Mouse (Mus musculus) common myeloid progenitor, adult 5-6 weeks (primary cell): ENCODE data around the gene Fubp1. TPM values are rescaled to one million over a fixed set of nuclear protein-coding genes. Genes with fewer than 3 reads are reported as not detected.
"Not testable (repeated sequence)": the region's sequence is repeated elsewhere in the genome, so short reads cannot be mapped to it uniquely, and the experiment has no call there.

Experiments
- ATAC-seq: replicated peaks from 2 replicates; pipeline ENCODE4 v1.8.0; 2016; ENCODE audit warnings: low read depth, mild to moderate bottlenecking, moderate TSS enrichment, inconsistent platforms; ENCODE audit not compliant: poor library complexity, severe bottlenecking
- total RNA-seq: library from RNA; stranded (forward); fragments of 200-1000, 187-1606 nt; gene quantifications from 2 replicates; pipeline ENCODE4 v1.2.3, GENCODE M21; 2017

The Fubp1 gene
- total RNA-seq, 1 experiment from 2014 or later = 244 TPM

DNA sequence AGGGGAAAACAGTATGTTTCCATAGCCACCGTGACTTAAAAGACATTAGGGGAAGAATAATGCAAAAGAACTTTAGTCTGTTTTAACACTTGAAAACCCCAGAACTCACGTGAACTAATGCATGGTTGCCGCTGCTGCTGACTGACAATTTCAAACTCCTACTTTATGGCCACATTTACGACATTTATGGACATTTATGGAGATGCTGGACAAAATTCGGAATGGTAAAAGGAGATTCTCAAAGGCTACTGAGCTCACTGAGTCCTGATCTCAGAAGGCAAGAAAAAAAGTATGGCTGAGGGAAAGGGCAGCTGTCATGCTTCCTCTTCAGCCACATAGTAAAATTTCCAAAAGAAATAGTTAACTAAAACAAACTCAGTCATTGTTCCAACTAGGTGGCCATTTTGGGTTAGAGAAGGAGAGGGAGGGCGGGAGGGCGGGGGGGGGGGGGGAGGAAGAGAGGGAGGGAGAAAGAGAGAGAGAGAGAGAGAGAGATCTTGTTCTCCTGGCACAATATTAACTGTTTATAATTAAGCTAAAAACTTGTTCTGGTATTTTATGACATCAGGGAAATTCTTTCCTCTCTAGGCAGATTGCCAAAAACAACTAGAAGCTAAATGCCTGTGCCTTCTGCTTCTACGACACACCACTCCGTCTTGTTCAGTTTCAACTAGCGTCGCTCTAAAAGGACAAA, 17.8 kb upstream of the Fubp1 start:
- ATAC-seq = peak; percentile 15; the same call in 1 of the 2 replicates

DNA sequence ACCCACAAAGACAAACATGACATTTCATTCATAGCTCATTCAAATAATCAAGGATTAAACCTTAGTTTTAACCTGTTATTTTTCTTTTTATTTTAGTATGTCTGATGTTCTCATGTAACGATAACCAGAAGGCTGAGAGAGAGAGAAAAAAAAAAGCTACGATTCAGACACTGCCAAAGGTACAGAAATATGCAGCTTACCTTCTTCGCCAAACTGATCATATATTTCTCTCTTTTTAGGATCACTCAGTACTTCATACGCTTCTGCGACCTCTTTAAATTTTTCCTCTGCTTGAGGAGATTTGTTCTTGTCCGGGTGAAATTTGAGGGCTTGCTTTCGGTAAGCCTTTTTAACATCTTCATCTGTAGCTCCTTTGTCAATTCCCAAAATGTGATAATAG, 17.0 kb upstream of the Fubp1 start:
- ATAC-seq = 0 out of 2 replicates have a peak, but pooled peaks have one; percentile 0

DNA sequence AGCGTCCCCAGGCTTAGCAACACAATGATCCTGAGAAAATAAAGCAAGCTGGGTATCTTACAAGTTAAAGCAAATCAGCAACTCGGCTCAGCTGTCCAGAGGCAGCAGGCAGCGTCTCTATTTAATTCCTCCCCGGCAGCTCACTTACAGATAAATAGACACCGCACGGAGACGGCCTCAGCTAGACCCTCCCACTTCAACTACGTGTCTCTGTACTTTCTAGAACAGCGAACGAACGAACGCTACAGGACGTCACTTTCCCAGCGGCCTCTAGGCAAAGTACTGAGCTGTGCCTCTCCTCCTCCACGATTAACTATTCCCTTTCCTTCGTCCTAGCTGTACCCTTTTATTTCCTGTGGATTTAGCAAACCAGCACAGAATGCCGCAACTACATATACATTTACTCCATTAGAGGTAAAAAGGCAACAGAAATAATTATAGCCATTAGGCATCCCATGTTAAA, 16.6 kb upstream of the Fubp1 start:
- peak; percentile 87 for ATAC-seq

DNA sequence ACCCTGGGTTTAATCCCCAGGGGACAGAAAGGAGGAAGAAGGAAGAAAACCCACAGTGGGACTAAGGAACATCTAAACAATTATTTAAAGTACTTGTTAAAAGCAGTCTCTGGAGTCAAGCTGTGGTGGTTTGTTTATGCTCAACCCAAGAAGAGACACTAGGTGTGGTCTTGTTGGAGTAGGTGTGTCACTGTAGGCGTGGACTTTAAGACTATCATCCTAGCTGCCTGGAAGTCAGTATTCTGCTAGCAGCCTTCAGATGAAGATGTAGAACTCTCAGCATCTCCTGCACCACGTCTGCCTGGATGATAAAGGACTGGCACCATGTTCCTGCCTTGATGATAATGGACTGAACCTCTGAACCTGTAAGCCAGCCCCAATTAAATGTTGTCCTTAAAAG, 13.0 kb upstream of the Fubp1 start:
- not testable (repeated sequence) for ATAC-seq

DNA sequence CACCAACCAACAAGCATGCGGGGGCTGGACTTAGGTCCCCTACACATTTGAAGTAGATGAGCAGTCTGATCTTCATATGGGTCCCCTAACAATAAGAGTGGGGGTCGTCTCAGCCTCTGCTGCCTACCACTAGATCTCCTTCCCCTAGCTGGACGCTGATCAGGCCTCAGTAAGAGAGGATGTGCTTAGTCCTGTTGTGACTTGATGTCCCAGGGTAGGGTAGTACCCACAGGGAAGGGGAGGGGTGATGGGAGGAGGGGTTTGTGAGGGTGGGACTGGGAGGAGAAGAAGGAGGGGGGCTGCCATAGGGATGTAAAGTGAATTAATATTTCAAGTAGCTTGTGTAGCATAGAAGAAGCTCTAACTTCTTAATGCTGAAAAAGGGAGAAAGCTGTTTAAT, 11.1 kb upstream of the Fubp1 start:
- ATAC-seq = no peak

DNA sequence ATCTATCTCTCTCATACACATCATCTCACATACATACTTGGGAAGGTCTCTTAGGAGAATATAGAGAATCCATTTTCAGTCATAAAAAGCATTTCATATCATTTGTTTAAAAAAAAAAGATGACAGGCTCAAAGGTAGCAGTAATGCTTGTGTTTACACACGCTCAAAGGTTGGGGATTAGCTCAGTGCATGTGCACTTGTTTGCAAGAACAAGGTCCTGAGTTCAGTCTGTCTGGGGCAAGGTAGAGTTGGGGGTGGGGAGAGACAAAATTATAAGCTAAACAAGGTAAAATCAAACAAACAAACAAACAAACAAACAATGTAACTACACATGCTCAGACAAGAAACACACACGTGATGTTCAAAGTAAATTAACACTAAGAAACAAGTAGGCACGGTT, 9.0 kb upstream of the Fubp1 start:
- ATAC-seq = no peak

DNA sequence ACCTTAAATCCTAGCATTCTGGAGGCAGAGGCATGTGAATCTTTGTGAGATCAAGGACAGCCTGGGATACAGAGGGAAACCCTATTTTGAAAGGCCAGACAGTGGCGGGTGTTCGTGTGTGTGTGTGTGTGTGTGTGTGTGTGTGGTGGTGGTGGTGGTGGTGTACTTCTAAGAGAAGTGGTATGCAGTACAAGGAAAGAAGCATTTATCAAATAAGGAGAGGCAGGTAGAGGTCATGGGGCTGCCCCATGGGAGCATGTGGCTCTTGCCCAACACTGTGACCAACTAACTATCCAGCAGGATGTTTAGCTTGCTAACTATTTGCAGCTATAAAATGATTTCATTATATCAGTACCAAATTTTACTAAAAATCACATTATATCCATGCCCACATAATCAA, 8.6 kb upstream of the Fubp1 start:
- no peak for ATAC-seq

DNA sequence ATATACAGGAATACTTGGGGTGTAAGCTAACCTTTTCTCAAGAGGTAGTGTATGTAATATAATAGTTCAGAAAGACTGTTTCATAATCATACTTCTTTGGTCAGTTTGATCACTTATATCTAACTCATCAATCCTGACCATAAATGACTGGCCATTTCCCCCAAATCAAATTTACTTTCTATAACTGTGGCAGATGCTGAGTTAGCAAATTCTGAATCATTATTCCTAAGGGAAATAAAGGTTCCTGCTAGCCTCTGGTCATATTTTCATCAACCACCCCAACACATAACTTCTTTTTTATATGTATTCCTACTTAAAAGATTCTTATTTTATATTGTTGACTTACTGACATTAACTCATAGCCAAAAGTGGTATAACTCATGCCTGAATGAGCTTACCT, 7.3 kb upstream of the Fubp1 start:
- no peak for ATAC-seq

DNA sequence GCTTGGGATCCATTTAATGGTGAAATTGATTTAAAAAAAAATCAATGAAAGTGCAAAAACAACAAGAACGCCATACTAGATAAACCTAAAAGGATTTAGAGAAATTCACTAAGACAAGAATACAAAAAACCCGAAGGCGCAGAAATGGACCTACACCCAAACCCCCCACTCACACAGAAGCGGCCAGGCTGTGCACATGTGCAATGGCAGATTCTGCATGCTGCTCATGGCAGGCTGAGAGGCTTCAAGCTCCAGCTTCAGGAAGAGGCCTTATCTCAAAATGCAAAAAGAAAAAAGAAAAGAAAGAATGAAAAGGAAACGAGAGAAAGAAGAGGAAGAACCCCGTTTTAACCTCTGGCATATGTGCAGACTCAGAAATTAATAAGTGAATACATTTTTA, 6.8 kb upstream of the Fubp1 start:
- ATAC-seq = no peak

DNA sequence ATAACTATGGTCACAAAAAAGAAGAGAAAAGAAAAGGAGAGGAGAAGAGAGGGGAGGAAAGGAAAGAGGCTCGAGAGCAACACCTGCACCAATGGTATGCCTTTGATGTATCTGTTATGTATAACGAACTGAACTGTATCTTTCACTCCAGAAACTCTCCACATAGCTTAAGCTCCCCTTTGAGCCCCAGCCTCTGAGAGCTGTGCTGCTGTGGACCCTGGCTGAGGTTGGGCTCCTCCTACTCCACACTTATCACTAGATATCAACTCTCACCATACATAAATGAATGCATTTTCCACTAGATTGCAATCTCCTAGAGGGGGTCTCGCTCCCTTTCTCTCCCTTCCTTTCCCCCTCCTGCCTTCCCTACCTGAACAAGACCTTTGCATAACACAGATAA, 6.2 kb upstream of the Fubp1 start:
- no peak for ATAC-seq

DNA sequence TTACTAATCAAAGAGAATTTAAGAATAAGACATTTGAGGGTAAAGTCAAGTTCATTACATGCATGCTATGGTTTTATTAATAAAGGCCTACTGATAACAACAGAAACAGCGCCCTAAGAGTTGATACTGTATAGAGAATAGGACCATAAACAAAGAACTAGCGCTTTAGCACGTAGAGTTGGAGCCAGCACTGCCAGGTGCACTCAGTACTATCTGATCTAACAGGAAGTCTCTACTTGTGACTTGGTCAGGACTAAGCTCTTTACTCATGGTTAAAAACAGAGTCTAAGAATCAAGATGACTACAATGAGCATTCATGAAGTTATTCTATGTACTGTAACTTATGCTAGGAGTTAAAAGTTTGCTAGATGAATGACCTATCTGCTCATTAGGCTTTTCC, 5.6 kb upstream of the Fubp1 start:
- no peak for ATAC-seq

DNA sequence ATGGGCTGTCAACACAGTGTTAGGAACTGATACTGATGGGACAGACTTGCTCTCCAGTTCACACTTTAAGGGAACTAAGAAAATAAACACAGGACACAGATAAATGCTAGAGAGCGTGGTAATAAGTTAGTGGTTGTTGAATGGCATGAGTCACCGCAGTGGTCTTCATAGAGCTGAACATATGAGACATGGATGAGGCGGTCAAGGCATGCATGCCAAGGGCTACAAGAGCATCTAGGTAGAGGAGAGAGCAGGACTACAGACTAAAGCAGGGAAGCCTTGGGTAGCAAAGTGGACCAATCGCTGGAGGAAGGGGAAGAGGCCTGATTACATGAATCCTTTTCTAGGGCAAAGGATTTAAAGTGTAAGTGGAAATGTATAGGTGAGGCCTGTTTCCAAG, 3.1 kb upstream of the Fubp1 start:
- no peak for ATAC-seq

DNA sequence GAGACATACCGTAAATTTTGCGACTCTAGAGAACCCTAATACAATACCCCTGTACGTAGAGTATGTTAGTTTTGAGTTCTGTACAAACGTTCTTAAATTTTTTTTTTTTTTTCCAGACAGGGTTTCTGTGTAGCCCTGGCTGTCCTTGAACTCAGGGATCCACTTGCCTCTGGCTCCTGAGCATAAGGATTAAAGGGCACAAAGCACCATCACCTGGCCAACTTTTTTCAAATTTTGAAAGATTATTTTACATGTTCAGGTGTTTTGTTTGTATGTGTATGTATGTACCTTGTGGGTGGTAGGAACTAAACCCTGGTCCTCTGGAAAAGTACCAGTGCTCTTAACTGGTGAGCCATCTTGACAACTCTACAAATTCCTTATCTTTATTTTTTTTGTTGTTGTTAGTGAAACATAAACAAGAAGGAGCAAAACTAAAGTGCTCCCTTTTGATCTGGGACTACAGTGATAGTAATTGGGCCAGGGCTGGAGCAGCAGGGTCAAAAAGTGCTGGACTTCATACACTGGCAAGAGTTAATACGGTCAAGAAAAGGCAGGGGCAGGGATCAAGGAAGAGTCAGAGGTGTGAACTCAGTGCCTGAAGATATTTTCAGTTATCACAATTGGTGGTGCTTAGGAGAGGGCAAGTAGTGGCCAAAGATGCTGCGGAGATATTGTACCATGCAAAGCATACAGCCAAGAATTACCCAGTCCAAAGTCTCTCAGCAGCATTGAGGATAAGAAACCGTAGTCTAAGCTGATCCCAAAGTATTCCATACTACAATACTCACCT, 1.9 kb upstream of the Fubp1 start:
- no peak for ATAC-seq

DNA sequence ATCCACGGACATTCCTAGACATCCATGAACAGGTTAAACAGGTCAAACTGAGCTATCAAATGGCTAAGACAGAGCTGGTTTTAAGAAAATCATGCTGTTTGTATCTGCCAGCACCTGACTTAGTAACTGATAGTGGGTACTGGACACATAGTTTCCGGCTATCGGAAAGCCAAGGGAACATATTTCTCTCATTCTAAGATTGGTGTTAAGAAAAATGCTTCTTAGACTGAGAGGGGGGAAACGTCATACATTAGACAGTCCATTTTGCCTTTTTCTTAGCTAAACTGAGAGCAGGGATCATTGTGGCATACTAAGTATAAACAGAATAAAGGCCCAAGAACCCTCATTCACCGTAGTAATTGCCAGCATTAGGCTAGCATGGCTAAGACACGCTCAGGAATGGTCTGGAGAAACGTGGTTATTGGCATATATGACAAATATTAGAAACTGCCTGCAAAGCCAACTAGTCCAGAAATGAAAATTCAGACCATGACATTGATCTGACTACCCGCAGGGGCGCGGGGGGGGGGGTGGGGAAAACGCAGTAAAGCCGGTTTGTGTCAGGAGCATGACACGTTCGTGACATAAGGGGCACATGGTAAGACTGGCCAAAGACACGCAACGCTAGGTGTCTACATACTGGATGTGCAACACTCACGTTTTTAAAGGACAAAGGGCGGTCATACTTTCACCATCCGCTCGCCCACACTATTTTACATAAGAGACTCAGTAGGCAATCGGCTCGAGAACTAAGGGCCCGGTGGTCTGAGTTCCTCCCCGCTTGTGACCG, 850 bp upstream of the Fubp1 start:
- ATAC-seq = peak; percentile 35

DNA sequence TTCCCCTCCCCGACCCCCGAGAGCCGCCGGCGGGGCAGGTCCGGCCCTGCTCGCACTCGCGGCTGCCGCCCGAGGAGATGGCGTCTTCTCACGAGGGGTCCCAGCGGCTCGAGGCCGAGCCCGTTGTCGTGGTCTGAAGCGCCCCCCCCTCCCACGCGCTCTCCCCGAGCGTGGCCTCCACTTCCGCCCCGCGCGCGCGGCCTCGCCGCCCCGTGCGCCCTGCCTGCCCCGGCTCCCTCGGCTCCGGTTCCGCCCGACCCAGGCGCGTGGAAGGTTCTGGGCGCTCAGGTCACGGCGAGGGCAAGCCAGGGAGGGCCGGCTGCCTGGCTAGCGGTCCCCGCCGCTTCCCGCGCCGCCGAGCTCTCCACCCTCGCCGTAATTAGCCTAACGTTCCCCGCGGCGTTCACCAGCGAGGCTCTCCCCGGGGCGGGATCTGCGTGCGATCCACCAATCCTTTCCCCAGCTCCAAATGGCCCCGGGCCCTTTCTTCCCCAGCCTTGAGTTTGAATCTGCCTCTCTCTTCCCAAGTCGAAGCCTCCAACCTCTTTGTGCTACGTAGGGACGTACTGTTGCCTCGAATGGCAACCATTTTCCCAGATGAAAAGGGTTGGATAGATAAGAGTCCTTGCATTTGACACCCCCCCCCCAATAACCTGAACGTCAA, 638 bp downstream of the Fubp1 start:
- ATAC-seq = peak; percentile 10; the same call in 1 of the 2 replicates

DNA sequence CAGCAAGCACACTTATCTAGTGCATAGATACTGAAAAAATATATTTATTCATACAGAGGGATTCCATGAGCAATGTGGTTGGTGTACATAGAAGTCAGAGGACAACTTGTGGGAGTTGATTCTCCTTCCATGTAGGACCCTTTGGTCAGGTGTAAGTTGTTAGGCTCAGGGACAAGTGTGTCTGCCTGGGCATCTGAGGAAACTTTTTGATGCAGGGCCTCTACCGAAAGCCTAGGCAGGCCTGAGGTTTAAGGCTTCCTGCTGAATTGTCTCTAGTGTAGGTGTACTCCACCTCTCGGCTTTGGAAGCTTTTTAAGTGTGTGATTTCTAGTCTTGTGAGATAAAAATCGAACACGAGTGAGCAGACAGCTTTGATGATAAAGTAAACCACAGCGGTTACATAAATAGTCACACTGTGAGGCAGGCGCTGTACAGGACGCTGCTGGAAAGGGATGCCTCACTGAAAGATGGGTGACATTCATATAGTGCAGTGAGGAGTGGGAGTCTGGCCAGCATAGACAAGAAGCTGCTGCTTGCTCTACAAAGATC, 1.6 kb downstream of the Fubp1 start:
- ATAC-seq = no peak

DNA sequence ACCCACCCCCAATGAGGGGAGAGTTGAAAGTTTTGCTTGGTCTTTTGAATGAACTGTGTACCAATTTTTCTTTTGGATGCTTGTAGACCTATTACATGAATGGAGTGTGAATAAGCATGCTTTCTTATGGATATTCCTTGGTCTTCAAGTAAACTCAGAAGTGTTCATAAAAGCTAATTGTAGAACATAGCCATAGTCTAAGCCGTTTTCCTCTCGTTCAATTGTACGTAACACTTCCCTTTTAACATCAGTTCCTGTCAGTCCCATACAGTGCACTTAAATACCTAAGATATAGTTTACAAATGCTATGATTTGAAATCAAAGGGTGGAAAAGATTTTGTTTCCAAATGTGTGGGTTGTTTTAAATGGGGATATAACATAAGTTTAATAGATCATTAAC, 3.2 kb downstream of the Fubp1 start:
- no peak for ATAC-seq

DNA sequence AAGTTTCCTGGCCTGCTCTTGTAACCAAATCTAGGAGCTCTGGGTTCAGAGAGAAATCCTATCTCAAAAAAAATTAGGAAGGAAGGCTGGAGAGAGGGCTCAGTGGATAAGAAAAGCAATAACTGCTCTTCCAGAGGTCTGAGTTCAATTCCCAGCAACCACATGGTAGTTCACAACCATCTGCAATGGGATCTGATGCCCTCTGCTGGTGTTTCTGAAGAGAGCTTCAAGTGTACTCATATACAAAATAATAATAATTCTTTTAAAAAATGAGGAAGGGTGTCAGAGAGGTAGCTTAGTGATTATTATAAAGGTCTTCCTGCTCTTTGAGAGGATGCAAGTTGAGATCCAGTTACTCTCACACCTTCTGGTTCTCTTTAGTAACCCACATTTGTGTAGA, 14.7 kb downstream of the Fubp1 start:
- no peak for ATAC-seq

DNA sequence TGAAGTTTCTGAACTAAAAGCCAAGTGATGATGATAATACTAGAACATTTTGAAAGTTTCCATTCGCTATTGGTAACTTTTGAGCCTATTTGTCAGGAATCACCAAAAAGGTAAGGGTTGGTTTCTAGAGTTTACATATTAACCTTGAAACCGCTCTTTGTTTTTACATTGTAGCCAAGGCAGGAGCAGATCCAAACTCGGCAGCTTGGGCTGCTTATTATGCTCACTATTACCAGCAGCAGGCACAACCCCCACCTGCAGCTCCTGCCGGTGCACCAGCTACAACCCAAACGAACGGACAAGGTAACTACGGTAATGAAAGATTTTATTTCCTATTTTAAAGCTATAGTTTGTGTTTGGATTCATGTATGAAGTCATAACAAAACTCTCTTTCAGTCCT, 15.7 kb downstream of the Fubp1 start:
- no peak for ATAC-seq

DNA sequence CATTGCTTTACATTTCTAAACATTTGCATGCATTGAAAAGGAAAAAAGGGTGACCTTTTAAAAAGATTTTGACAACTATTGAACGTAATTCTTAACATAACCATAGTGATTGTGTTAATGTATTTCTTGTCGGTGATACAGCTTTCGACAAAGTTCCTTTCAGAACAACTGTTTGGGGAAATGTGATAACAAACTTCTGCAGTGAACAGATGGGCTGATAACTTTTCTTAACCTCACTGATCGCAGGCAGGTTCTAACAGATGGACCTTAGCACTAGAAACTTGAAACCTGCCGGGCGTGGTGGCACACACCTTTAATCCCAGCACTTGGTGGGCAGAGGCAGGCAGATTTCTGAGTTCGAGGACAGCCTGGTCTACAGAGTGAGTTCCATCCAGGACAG, 18.6 kb downstream of the Fubp1 start:
- no peak for ATAC-seq
